Mouse (Mus musculus) intestine, embryonic 14.5 days (tissue): ENCODE measurements around the gene Tmem117. TPM values are rescaled to one million over a fixed set of nuclear protein-coding genes. Genes with fewer than 3 reads are reported as not detected.
A peak's percentile ranks its signal among the peaks of the same experiment; 100 is the strongest.

Experiments
- ATAC-seq: fragments of 200-750 bp; cut with Nextera tagmentation; replicated peaks from 2 replicates; pipeline ENCODE4 v1.8.0; 2017; ENCODE audit warnings: low read depth, moderate number of reproducible peaks, moderate TSS enrichment, moderate library complexity; ENCODE audit not compliant: low FRiP score, low TSS enrichment
- DNase-seq: peaks from one replicate; pipeline ENCODE4 v3.0.0-alpha.2; 2018; ENCODE audit warnings: low spot score
- H3K27ac ChIP-seq: fragments of 300-500 bp; sonication (generic); 2 replicates; pipeline ENCODE4 v1.5.1; 2014; ENCODE audit warnings: low read depth, mild to moderate bottlenecking, control low read depth
- H3K27me3 ChIP-seq: fragments of 300-500 bp; sonication (generic); replicated peaks from 2 replicates; pipeline ENCODE4 v1.6.1; 2014; ENCODE audit warnings: low read length, control low read depth; ENCODE audit not compliant: control insufficient read depth, insufficient read depth
- H3K36me3 ChIP-seq: fragments of 300-500 bp; sonication (generic); 2 replicates; pipeline ENCODE4 v1.6.1; 2014; ENCODE audit warnings: low read length, control low read depth; ENCODE audit not compliant: control insufficient read depth, insufficient read depth
- H3K4me1 ChIP-seq: fragments of 300-500 bp; sonication (generic); replicated peaks from 2 replicates; pipeline ENCODE4 v1.6.1; 2014; ENCODE audit warnings: low read length, control low read depth, mixed read lengths; ENCODE audit not compliant: control insufficient read depth, insufficient read depth
- H3K4me2 ChIP-seq: fragments of 300-500 bp; sonication (generic); 2 replicates; pipeline ENCODE4 v1.6.1; 2014; ENCODE audit warnings: low read length
- H3K4me3 ChIP-seq: fragments of 300-500 bp; sonication (generic); 2 replicates; pipeline ENCODE4 v1.5.1; 2014; ENCODE audit warnings: low read depth, low read length, control low read depth, mixed read lengths
- H3K9ac ChIP-seq: fragments of 300-500 bp; sonication (generic); 2 replicates; pipeline ENCODE4 v1.6.1; 2014; ENCODE audit warnings: mild to moderate bottlenecking, low read length
- H3K9me3 ChIP-seq: fragments of 300-500 bp; sonication (generic); 2 replicates; pipeline ENCODE4 v1.6.1; 2016; ENCODE audit warnings: low read length, control low read depth; ENCODE audit not compliant: control insufficient read depth
- WGBS: fragments of 180-500 bp; shearing (Covaris S2); extraction: QIAGEN DNeasy Blood & Tissue Kit; methylation state at CpG from one replicate; pipeline ENCODE4 v1.1.7; 2014; 5-methylcytosine and 5-hydroxymethylcytosine counted together
- polyA plus RNA-seq: library from polyadenylated mRNA; unstranded; fragments of >200 nt; fragmentation: Nextera tagmentation; extraction: Ambion mirVana; gene quantifications from 2 replicates; pipeline ENCODE4 v1.2.1, GENCODE M21; 2014

Tmem117 gene
- polyA plus RNA-seq, 1 experiment from 2014 or later, result 3.1 TPM

DNA sequence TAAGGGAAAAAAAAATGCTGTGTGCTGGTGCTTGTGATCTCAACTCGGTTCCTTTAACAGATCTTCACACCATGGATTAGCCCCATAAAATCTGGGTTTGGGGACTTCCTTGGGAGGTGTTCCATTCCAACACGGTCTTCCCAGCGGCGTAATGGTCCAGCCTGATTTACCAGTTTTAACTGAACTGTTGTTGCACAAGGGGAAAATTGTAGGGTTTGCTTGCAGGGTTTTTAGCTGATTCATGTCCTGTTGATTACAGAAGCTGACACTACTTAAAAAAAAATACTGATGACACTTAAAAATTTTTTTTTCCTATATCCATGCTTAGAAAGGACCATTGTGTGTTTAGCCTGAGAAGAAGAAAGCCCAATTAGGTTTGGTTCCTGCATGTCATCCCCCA is 37.7 kb upstream of the Tmem117 start:
- no peak overlapping the region for H3K9ac ChIP-seq
- H3K27me3 ChIP-seq, result no peaks in the 10 kb centered on the region
- no peak for ATAC-seq
- H3K4me3 ChIP-seq, result no peak overlapping the region
- H3K36me3 ChIP-seq, result peaks cover under 1% of the 10 kb centered on the region
- WGBS, result 66% methylated on average over 4 of the region's 4 CpGs
- peaks cover 12% of the 10 kb centered on the region for H3K4me1 ChIP-seq
- no peak overlapping the region for H3K27ac ChIP-seq
- no peak for DNase-seq
- no peak overlapping the region for H3K4me2 ChIP-seq
- no peaks in the 10 kb centered on the region for H3K9me3 ChIP-seq

DNA sequence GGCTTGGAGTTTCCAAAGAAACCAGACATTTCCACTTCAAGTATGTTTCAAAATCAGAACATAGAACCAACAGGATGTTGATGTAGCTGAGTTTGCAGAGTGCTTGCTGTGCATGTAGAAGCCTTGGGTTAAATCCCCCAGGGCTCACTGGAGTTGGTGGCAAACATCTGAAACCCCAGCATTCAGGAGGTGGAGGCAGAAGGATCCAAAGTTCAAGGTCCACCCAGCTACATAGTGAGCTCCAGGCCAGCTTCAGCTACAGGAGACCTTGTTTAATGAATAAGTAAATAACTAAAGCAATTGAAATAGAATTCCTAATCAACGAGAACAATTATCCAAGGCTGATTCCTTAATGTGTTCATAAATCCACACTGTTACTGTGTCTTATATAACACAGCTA is 35.4 kb upstream of the Tmem117 start:
- H3K4me1 ChIP-seq, result peaks cover 2% of the 10 kb centered on the region; the same call in 1 of the 2 replicates
- H3K4me2 ChIP-seq, result no peak overlapping the region
- no peaks in the 10 kb centered on the region for H3K36me3 ChIP-seq
- DNase-seq (no peak), ATAC-seq (no peak)
- no peak overlapping the region for H3K4me3 ChIP-seq
- 61% methylated on average over 1 of the region's 1 CpGs for WGBS
- H3K27ac ChIP-seq, result no peak overlapping the region
- no peak overlapping the region for H3K9ac ChIP-seq
- no peaks in the 10 kb centered on the region for H3K9me3 ChIP-seq
- no peaks in the 10 kb centered on the region for H3K27me3 ChIP-seq

DNA sequence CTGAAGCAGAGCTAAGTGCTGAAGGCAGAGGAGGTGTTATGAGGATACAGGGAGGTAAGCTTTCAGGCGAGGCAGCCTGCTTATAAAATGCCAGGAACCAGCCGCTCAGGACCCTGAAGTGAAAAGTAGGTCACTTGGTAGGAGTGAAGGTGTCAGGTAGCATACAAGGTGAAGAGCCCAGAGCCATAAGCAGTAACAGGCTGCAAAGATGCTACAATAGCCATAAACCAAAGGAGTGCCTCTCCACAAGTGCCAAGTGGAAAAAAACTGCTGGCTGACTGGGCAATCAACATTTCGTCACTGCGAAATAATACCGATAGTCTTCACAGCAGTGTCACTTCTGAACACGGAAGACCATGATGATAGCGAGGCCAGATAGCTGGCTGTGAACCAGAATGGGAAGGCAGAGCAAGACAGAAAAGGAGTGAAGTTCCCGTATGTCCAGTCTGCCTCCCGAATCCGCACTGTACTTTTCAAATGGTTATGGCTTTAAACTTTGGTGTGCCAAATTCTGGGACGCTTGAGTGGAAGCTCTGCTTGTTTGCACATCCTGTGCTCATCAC is 28.8 kb upstream of the Tmem117 start:
- DNase-seq (no peak), ATAC-seq (no peak)
- Histone ChIP-seq H3K4me1 (no peaks in the 10 kb centered on the region), H3K9me3 (no peaks in the 10 kb centered on the region), H3K9ac (no peak overlapping the region), H3K36me3 (no peaks in the 10 kb centered on the region), H3K4me3 (no peak overlapping the region), H3K27me3 (no peaks in the 10 kb centered on the region), H3K4me2 (no peak overlapping the region), H3K27ac (no peak overlapping the region)
- 79% methylated on average over 11 of the region's 11 CpGs for WGBS

DNA sequence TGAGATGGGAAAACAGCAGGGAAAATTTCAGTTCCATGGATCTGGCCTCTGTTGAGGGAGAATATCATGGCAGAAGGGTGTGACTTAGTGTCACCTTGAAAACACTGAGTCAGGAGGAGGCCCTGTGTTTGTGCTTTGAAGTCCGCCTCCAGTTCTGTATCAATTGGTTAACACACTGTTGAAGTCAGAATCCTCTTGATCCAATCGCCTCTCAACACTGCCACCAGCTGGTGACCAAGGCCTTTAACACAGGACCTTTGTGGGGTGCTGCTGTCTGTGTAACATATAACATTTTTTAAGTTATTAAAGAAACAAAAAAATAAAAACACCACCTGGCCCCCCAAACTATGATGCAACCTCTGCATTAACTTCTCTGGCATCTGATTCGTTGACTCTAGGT is 27.7 kb upstream of the Tmem117 start:
- WGBS, result 21% methylated on average over 3 of the region's 3 CpGs
- H3K36me3 ChIP-seq, result no peaks in the 10 kb centered on the region
- H3K4me1 ChIP-seq, result no peaks in the 10 kb centered on the region
- H3K9me3 ChIP-seq, result no peaks in the 10 kb centered on the region
- H3K4me3 ChIP-seq, result no peak overlapping the region
- no peak overlapping the region for H3K9ac ChIP-seq
- H3K4me2 ChIP-seq, result no peak overlapping the region
- DNase-seq, result no peak
- no peaks in the 10 kb centered on the region for H3K27me3 ChIP-seq
- H3K27ac ChIP-seq, result no peak overlapping the region
- ATAC-seq, result no peak; the same call in 1 of the 2 replicates

DNA sequence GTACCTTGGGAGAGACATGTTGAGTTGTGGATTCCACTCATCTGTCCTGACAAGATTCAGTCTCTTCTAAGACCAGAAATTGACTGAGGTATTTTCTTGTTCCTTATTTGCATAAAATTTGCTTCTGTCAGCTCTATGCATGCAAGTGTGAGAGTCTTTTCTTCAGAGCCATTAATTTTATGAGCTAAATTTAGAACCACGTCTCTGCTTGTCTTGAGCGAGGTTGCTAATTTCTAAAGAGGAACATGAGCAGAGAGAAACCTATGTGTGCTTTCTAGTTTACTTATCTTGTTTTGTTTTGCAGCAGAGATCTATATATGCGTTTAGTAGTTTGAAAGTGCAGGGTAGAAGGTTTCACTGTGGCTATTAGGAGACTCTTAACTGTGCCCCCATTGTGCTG is 26.6 kb upstream of the Tmem117 start:
- ATAC-seq (no peak), DNase-seq (no peak)
- Histone ChIP-seq H3K4me1 (no peaks in the 10 kb centered on the region), H3K9ac (no peak overlapping the region), H3K27me3 (no peaks in the 10 kb centered on the region), H3K9me3 (no peaks in the 10 kb centered on the region), H3K27ac (no peak overlapping the region), H3K4me3 (no peak overlapping the region), H3K36me3 (no peaks in the 10 kb centered on the region), H3K4me2 (no peak overlapping the region)
- 67% methylated on average over 3 of the region's 3 CpGs for WGBS

DNA sequence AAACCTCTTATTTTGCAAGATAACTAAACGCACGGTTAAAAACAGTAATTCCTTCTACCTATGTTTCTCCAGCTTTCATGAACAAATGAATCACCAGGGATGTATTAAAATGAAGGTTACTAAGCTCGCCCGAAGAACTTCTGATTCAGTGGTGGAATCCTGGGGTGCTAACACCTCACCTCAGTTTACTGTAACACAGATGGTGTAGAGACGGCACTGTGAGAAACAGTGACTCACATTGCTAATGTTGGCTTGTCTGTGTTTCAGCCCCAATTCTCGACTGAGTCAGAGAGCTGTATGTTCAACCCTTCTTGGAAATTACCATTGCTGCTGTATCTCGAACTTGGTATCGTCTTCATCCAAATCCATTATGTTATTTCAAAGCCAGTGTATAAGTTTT is 21.3 kb upstream of the Tmem117 start:
- H3K36me3 ChIP-seq, result no peaks in the 10 kb centered on the region
- no peak overlapping the region for H3K4me3 ChIP-seq
- H3K27me3 ChIP-seq, result no peaks in the 10 kb centered on the region
- ATAC-seq, result no peak
- DNase-seq, result no peak
- no peak overlapping the region for H3K4me2 ChIP-seq
- H3K9me3 ChIP-seq, result no peaks in the 10 kb centered on the region
- WGBS, result 95% methylated on average over 8 of the region's 8 CpGs
- H3K9ac ChIP-seq, result no peak overlapping the region
- H3K27ac ChIP-seq, result no peak overlapping the region
- no peaks in the 10 kb centered on the region for H3K4me1 ChIP-seq

DNA sequence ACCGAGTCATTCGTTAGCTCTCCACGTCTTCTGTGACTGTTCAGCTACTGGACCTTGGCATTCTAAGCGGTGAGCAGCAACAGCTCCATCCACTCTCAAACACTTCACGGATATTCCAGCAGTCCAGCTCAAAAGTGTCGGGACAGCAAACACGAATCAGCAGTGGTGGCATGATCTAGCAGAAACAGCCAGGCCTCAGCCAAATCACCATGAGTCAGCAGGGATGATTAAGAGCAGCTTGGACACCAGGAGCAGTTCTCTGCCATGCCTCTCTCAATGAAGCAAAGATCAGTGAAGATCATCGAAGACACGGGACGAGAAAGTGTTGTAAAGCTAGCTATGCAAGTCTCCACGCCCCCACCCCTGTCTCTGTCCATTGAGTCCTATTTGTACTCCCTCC is 13.0 kb upstream of the Tmem117 start:
- 92% methylated on average over 11 of the region's 11 CpGs for WGBS

DNA sequence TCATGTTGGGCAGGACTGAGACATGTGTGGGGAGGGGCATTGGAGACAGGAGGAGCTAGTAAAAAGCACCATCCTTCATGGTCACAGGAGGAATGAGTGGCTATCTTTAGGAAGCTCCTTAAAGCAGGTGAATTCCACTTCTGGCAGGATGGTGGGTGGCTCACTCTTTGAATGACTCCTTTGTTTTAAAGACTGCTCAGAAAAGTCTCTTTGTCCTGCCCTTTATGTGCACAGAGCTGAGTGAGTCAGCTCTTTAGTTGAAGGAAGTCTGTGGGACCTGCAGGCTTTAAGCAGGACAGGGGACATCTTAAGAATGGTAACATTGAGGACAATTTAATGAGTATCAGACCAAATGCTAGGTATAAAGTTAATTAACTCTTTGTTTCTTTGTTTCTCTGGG is 8.1 kb upstream of the Tmem117 start:
- Histone ChIP-seq H3K4me3 (no peak overlapping the region), H3K9me3 (no peaks in the 10 kb centered on the region), H3K27ac (no peak overlapping the region), H3K4me1 (no peaks in the 10 kb centered on the region), H3K4me2 (no peak overlapping the region), H3K27me3 (no peaks in the 10 kb centered on the region), H3K9ac (no peak overlapping the region), H3K36me3 (no peaks in the 10 kb centered on the region)
- DNase-seq (no peak), ATAC-seq (0 out of 2 replicates have a peak, but pooled peaks have one; percentile 32)

More for the DNA sequence above, 13.0 kb upstream of the Tmem117 start:
- Histone ChIP-seq H3K36me3 (no peaks in the 10 kb centered on the region), H3K4me2 (no peak overlapping the region), H3K9ac (no peak overlapping the region), H3K27me3 (no peaks in the 10 kb centered on the region), H3K9me3 (no peaks in the 10 kb centered on the region), H3K4me1 (no peaks in the 10 kb centered on the region), H3K27ac (no peak overlapping the region), H3K4me3 (no peak overlapping the region)
- DNase-seq (no peak), ATAC-seq (no peak)

DNA sequence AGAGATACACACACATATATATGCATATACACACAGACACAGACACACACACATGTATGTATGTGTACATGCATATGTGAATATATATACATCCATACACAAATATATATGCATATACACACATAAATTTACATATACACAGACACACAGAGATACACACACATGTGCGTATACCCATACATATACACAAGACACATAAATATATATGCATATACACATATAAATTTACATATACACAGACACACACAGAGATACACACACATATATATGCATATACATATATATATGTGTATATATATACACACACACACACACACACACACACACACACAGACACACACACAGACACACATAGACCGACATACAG is 586 bp upstream of the Tmem117 start:
- DNase-seq (no peak), ATAC-seq (no peak)
- peak overlapping the region; percentile 50 for H3K4me3 ChIP-seq
- no peak overlapping the region for H3K27ac ChIP-seq
- H3K9ac ChIP-seq, result peak overlapping the region; percentile 57; the same call in 1 of the 2 replicates
- whole genome bisulfite sequencing, result 40% methylated on average over 2 of the region's 2 CpGs
- peak overlapping the region; percentile 97 for H3K4me2 ChIP-seq
- H3K36me3 ChIP-seq, result no peaks in the 10 kb centered on the region
- no peaks in the 10 kb centered on the region for H3K9me3 ChIP-seq
- H3K27me3 ChIP-seq, result peaks cover 19% of the 10 kb centered on the region
- H3K4me1 ChIP-seq, result 0 out of 2 replicates have a peak, but pooled peaks cover 4% of the 10 kb centered on the region
